Mouse (Mus musculus) liver, postnatal 0 days (tissue): ENCODE measurements around the gene Dna2. TPM values are rescaled to one million over a fixed set of nuclear protein-coding genes. Genes with fewer than 3 reads are reported as not detected.
"Not testable (repeated sequence)": the region's sequence is repeated elsewhere in the genome, so short reads cannot be mapped to it uniquely, and the experiment has no call there.

Experiments used
- ATAC-seq: fragments of 200-750 bp; cut with Nextera tagmentation; 2 replicates; pipeline ENCODE4 v1.8.0; 2017; ENCODE audit warnings: mild to moderate bottlenecking, moderate library complexity
- DNase-seq: peaks from one replicate; pipeline ENCODE4 v3.0.0-alpha.2; 2016
- H3K27ac ChIP-seq: fragments of 300-500 bp; sonication (generic); 2 replicates; pipeline ENCODE4 v1.5.1; 2014; ENCODE audit warnings: antibody characterized with exemption, moderate library complexity, mild to moderate bottlenecking, low read depth
- H3K27me3 ChIP-seq: fragments of 300-500 bp; sonication (generic); 2 replicates; pipeline ENCODE4 v1.6.1; 2014; ENCODE audit warnings: low read length, control low read depth, mixed read lengths; ENCODE audit not compliant: insufficient read depth
- H3K36me3 ChIP-seq: fragments of 300-500 bp; sonication (generic); replicated peaks from 2 replicates; pipeline ENCODE4 v1.6.1; 2014; ENCODE audit warnings: mild to moderate bottlenecking, control low read depth, low read length, moderate library complexity, mixed read lengths; ENCODE audit not compliant: insufficient read depth
- H3K4me1 ChIP-seq: fragments of 300-500 bp; sonication (generic); 2 replicates; pipeline ENCODE4 v1.6.1; 2014; ENCODE audit warnings: antibody characterized with exemption, mild to moderate bottlenecking, control low read depth; ENCODE audit not compliant: insufficient read depth
- H3K4me2 ChIP-seq: fragments of 300-500 bp; sonication (generic); 2 replicates; pipeline ENCODE4 v1.6.1; 2014; ENCODE audit warnings: low read depth, mild to moderate bottlenecking, low read length, moderate library complexity, mixed read lengths
- H3K4me3 ChIP-seq: fragments of 300-500 bp; sonication (generic); 2 replicates; pipeline ENCODE4 v1.5.1; 2014; ENCODE audit warnings: low read depth, low read length
- H3K9ac ChIP-seq: fragments of 300-500 bp; sonication (generic); replicated peaks from 2 replicates; pipeline ENCODE4 v1.6.1; 2014; ENCODE audit warnings: mild to moderate bottlenecking, moderate library complexity
- H3K9me3 ChIP-seq: fragments of 300-500 bp; sonication (generic); 2 replicates; pipeline ENCODE4 v1.6.1; 2016; ENCODE audit warnings: mild to moderate bottlenecking, control low read depth, low read length, mixed read lengths
- CTCF ChIP-seq: sonication (generic); IDR thresholded peaks from 2 replicates; pipeline ENCODE4 v1.5.1; 2016; ENCODE audit warnings: antibody characterized with exemption, low read depth
- EP300 ChIP-seq: IDR thresholded peaks from 2 replicates; pipeline ENCODE4 v1.6.1; 2016; ENCODE audit warnings: antibody characterized with exemption, low read depth, mild to moderate bottlenecking
- WGBS: fragments of 180-500 bp; shearing (Covaris S2); extraction: QIAGEN DNeasy Blood & Tissue Kit; methylation state at CpG from one replicate; pipeline ENCODE4 v1.1.7; 2014; ENCODE audit not compliant: insufficient replicate concordance; 5-methylcytosine and 5-hydroxymethylcytosine counted together
- polyA plus RNA-seq: library from polyadenylated mRNA; unstranded; fragments of >200 nt; fragmentation: Nextera tagmentation; extraction: Ambion mirVana; gene quantifications from 2 replicates; pipeline ENCODE4 v1.2.1, GENCODE M21; 2015

The Dna2 gene
- polyA plus RNA-seq, 1 experiment from 2014 or later, result 10.6 TPM

GRCm38 (mm10) chr10:62906336-62906735 lies 40.5 kb upstream of the Dna2 start:
- Histone ChIP-seq H3K4me3 (no peak overlapping the region), H3K27ac (no peak overlapping the region), H3K4me1 (no peaks in the 10 kb centered on the region), H3K27me3 (no peaks in the 10 kb centered on the region), H3K36me3 (no peaks in the 10 kb centered on the region), H3K4me2 (no peak overlapping the region), H3K9me3 (no peaks in the 10 kb centered on the region), H3K9ac (no peak overlapping the region)
- 86% methylated on average over 7 of the region's 7 CpGs for WGBS
- TF ChIP-seq CTCF (no peak), EP300 (no peak)
- ATAC-seq (no peak), DNase-seq (no peak)

GRCm38 (mm10) chr10:62908896-62909295 lies 37.9 kb upstream of the Dna2 start, which contains the start of gene Tet1:
Gene Tet1 (minus strand): TSS chr10:62908996.
- H3K4me3 ChIP-seq, H3K9ac ChIP-seq, DNase-seq, H3K4me1 ChIP-seq, H3K36me3 ChIP-seq, H3K4me2 ChIP-seq, H3K27me3 ChIP-seq, H3K9me3 ChIP-seq, H3K27ac ChIP-seq, ATAC-seq: not testable (repeated sequence)
- no CpG with 5 or more reads among the region's 1 CpGs for WGBS

- no peaks in the 10 kb centered on the region for H3K27me3 ChIP-seq
- no peak overlapping the region for H3K27ac ChIP-seq
- no peaks in the 10 kb centered on the region for H3K36me3 ChIP-seq
- TF ChIP-seq CTCF (no peak), EP300 (no peak)
- WGBS, result 55% methylated on average over 2 of the region's 2 CpGs
- DNase-seq, result no peak
- H3K4me1 ChIP-seq, result no peaks in the 10 kb centered on the region
- H3K9ac ChIP-seq, result no peak overlapping the region
- ATAC-seq, result no peak
- H3K4me3 ChIP-seq, result no peak overlapping the region
- no peaks in the 10 kb centered on the region for H3K9me3 ChIP-seq
- no peak overlapping the region for H3K4me2 ChIP-seq
Measured at GRCm38 (mm10) chr10:62911120-62911519, 35.7 kb upstream of the Dna2 start.

GRCm38 (mm10) chr10:62918985-62919384 lies 27.8 kb upstream of the Dna2 start:
- H3K9ac ChIP-seq, result no peak overlapping the region
- no peak overlapping the region for H3K27ac ChIP-seq
- H3K4me2 ChIP-seq, result no peak overlapping the region
- no peaks in the 10 kb centered on the region for H3K27me3 ChIP-seq
- H3K4me3 ChIP-seq, result no peak overlapping the region
- DNase-seq (no peak), ATAC-seq (no peak)
- WGBS, result 46% methylated on average over 3 of the region's 3 CpGs
- TF ChIP-seq CTCF (no peak), EP300 (no peak)
- no peaks in the 10 kb centered on the region for H3K36me3 ChIP-seq
- H3K9me3 ChIP-seq, result no peaks in the 10 kb centered on the region
- peaks cover 13% of the 10 kb centered on the region for H3K4me1 ChIP-seq

GRCm38 (mm10) chr10:62919925-62920765 lies 26.7 kb upstream of the Dna2 start, which contains the start of gene Slc25a16:
Gene Slc25a16 (plus strand): TSS chr10:62920633.
- peak; percentile 98 for ATAC-seq
- Histone ChIP-seq H3K9ac (peak within 1 kb of the TSS; percentile 98), H3K9me3 (no peaks in the 10 kb centered on the region), H3K27ac (peak within 1 kb of the TSS; percentile 94), H3K36me3 (no peaks in the 10 kb centered on the region), H3K27me3 (no peaks in the 10 kb centered on the region), H3K4me3 (peak within 1 kb of the TSS; percentile 100), H3K4me1 (peaks cover 16% of the 10 kb centered on the region), H3K4me2 (peak within 1 kb of the TSS; percentile 70)
- TF ChIP-seq CTCF, result no peak
- no peak; the same call in 1 of the 2 replicates for TF ChIP-seq EP300
- DNase-seq, result peak; percentile 93
- 3% methylated on average over 46 of the region's 50 CpGs for WGBS

GRCm38 (mm10) chr10:62920766-62921156 lies 26.1 kb upstream of the Dna2 start:
- no peaks in the 10 kb centered on the region for H3K27me3 ChIP-seq
- H3K9ac ChIP-seq, result peak overlapping the region; percentile 98
- H3K4me3 ChIP-seq, result peak overlapping the region; percentile 100
- H3K9me3 ChIP-seq, result no peaks in the 10 kb centered on the region
- peak overlapping the region; percentile 94 for H3K27ac ChIP-seq
- no peak for TF ChIP-seq EP300
- TF ChIP-seq CTCF, result no peak
- no peaks in the 10 kb centered on the region for H3K36me3 ChIP-seq
- H3K4me2 ChIP-seq, result peak overlapping the region; percentile 70
- ATAC-seq (peak; percentile 71), DNase-seq (no peak)
- peaks cover 16% of the 10 kb centered on the region for H3K4me1 ChIP-seq
- under 1% methylated on average over 29 of the region's 29 CpGs for WGBS
